Mouse (Mus musculus) bone marrow, adult 2 months (tissue): ENCODE data around the gene Saal1.
A peak's percentile ranks its signal among the peaks of the same experiment; 100 is the strongest.

ENCODE experiments used
- CTCF ChIP-seq: fragments of 200-500 bp; IDR thresholded peaks from 2 replicates; pipeline ENCODE4 v1.5.1; 2011; ENCODE audit warnings: low read length, control low read depth; ENCODE audit not compliant: control insufficient read depth, insufficient read depth
- POLR2A ChIP-seq: fragments of 200-500 bp; IDR thresholded peaks from 2 replicates; pipeline ENCODE4 v1.6.1; 2011; ENCODE audit warnings: low read depth, mild to moderate bottlenecking, control low read depth, low read length, borderline replicate concordance; ENCODE audit not compliant: control insufficient read depth

DNA sequence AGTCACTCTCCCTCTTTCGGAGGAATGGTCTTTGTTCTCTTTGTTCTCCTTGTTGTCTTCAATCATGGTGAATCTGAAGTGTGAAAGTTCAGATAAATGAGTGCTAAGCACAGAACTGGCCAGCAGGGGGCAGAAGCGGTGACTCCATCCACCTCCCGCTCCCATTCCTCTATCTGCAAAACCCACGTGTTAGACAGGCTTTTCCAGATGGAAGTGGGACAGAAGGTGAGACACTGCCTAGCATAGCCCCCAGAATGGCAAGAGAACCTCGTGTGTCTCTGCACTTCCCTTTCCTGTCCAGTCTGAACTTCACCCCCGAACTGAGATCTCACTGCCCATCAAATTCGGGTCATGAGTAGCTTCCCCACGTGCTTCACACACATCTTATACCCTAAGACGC is 45.2 kb downstream of the Saal1 start:
- TF ChIP-seq CTCF: peak; percentile 70
- TF ChIP-seq POLR2A: no peak
